Mouse (Mus musculus) embryonic facial prominence, embryonic 14.5 days (tissue): ENCODE results near the gene Pigr. TPM values are rescaled to one million over a fixed set of nuclear protein-coding genes. Genes with fewer than 3 reads are reported as not detected.

ENCODE experiments used
- ATAC-seq: fragments of 200-750 bp; cut with Nextera tagmentation; 2 replicates; pipeline ENCODE4 v1.8.0; 2017; ENCODE audit warnings: low read depth, moderate number of reproducible peaks, moderate TSS enrichment
- DNase-seq: peaks from one replicate; pipeline ENCODE4 v3.0.0-alpha.2; 2015; ENCODE audit warnings: low spot score
- H3K27ac ChIP-seq: fragments of 300-500 bp; sonication (generic); replicated peaks from 2 replicates; pipeline ENCODE4 v1.5.1; 2014; ENCODE audit warnings: low read depth, mild to moderate bottlenecking, low read length, moderate library complexity
- H3K27me3 ChIP-seq: fragments of 300-500 bp; sonication (generic); replicated peaks from 2 replicates; pipeline ENCODE4 v1.6.1; 2014; ENCODE audit warnings: low read length; ENCODE audit not compliant: control insufficient read depth, insufficient read depth
- H3K36me3 ChIP-seq: fragments of 300-500 bp; sonication (generic); 2 replicates; pipeline ENCODE4 v1.6.1; 2014; ENCODE audit warnings: low read length, mixed read lengths; ENCODE audit not compliant: control insufficient read depth, insufficient read depth
- H3K4me1 ChIP-seq: fragments of 300-500 bp; sonication (generic); 2 replicates; pipeline ENCODE4 v1.6.1; 2014; ENCODE audit warnings: antibody characterized with exemption, low read length; ENCODE audit not compliant: control insufficient read depth, insufficient read depth
- H3K4me2 ChIP-seq: fragments of 300-500 bp; sonication (generic); 2 replicates; pipeline ENCODE4 v1.6.1; 2014; ENCODE audit warnings: low read depth, mild to moderate bottlenecking, low read length, moderate library complexity, mixed read lengths
- H3K4me3 ChIP-seq: fragments of 300-500 bp; sonication (generic); 2 replicates; pipeline ENCODE4 v1.5.1; 2014; ENCODE audit warnings: low read depth, mild to moderate bottlenecking, low read length
- H3K9ac ChIP-seq: fragments of 300-500 bp; sonication (generic); 2 replicates; pipeline ENCODE4 v1.6.1; 2014; ENCODE audit warnings: low read depth, mild to moderate bottlenecking, low read length, moderate library complexity, mixed read lengths
- H3K9me3 ChIP-seq: fragments of 300-500 bp; sonication (generic); 2 replicates; pipeline ENCODE4 v1.6.1; 2016; ENCODE audit warnings: low read length; ENCODE audit not compliant: control insufficient read depth
- WGBS: fragments of 180-500 bp; shearing (Covaris S2); extraction: QIAGEN DNeasy Blood & Tissue Kit; methylation state at CpG from one replicate; pipeline ENCODE4 v1.1.7; 2014; 5-methylcytosine and 5-hydroxymethylcytosine counted together
- polyA plus RNA-seq: library from polyadenylated mRNA; unstranded; fragments of >200 nt; fragmentation: Nextera tagmentation; extraction: Ambion mirVana; gene quantifications from 2 replicates; pipeline ENCODE4 v1.2.1, GENCODE M21; 2014

Gene Pigr
- polyA plus RNA-seq, 1 experiment from 2014 or later = not detected

GRCm38 (mm10) chr1:130864238-130864637, 37.8 kb downstream of the Pigr start:
- Histone ChIP-seq H3K4me2 (no peak overlapping the region), H3K27ac (no peak overlapping the region), H3K9me3 (no peaks in the 10 kb centered on the region), H3K4me1 (no peaks in the 10 kb centered on the region), H3K9ac (no peak overlapping the region), H3K36me3 (no peaks in the 10 kb centered on the region), H3K4me3 (no peak overlapping the region), H3K27me3 (no peaks in the 10 kb centered on the region)
- ATAC-seq (no peak), DNase-seq (no peak)
- WGBS = 82% methylated on average over 4 of the region's 4 CpGs

- ATAC-seq (no peak), DNase-seq (no peak)
These were observed 38.3 kb downstream of the Pigr start for GRCm38 (mm10) chr1:130864741-130865140.

GRCm38 (mm10) chr1:130865541-130866221, 39.2 kb downstream of the Pigr start, which contains the start of gene Fcmr:
Gene Fcmr, plus strand, starts transcription at chr1:130865669.
- H3K4me2 ChIP-seq = no peak within 1 kb of the TSS
- no peak within 1 kb of the TSS for H3K4me3 ChIP-seq
- no peaks in the 10 kb centered on the region for H3K27me3 ChIP-seq
- no peaks in the 10 kb centered on the region for H3K4me1 ChIP-seq
- H3K9me3 ChIP-seq = no peaks in the 10 kb centered on the region
- no peaks in the 10 kb centered on the region for H3K36me3 ChIP-seq
- H3K9ac ChIP-seq = no peak within 1 kb of the TSS
- DNase-seq = no peak
- H3K27ac ChIP-seq = no peak within 1 kb of the TSS
- ATAC-seq = no peak
- 78% methylated on average over 7 of the region's 7 CpGs for WGBS

More at GRCm38 (mm10) chr1:130864741-130865140, 38.3 kb downstream of the Pigr start:
- Histone ChIP-seq H3K9me3 (no peaks in the 10 kb centered on the region), H3K36me3 (no peaks in the 10 kb centered on the region), H3K9ac (no peak overlapping the region), H3K4me1 (no peaks in the 10 kb centered on the region), H3K27me3 (no peaks in the 10 kb centered on the region), H3K4me3 (no peak overlapping the region), H3K4me2 (no peak overlapping the region), H3K27ac (no peak overlapping the region)
- 79% methylated on average over 5 of the region's 5 CpGs for WGBS

GRCm38 (mm10) chr1:130872912-130873311, 46.4 kb downstream of the Pigr start:
- H3K36me3 ChIP-seq = no peaks in the 10 kb centered on the region
- H3K27ac ChIP-seq = no peak overlapping the region
- ATAC-seq (no peak), DNase-seq (no peak)
- H3K4me2 ChIP-seq = no peak overlapping the region
- H3K4me1 ChIP-seq = no peaks in the 10 kb centered on the region
- no peak overlapping the region for H3K4me3 ChIP-seq
- WGBS = 96% methylated on average over 2 of the region's 2 CpGs
- H3K9me3 ChIP-seq = no peaks in the 10 kb centered on the region
- H3K27me3 ChIP-seq = peaks cover 8% of the 10 kb centered on the region
- no peak overlapping the region for H3K9ac ChIP-seq

GRCm38 (mm10) chr1:130875139-130875538, 48.7 kb downstream of the Pigr start:
- no peak overlapping the region for H3K4me2 ChIP-seq

GRCm38 (mm10) chr1:130875910-130876309, 49.4 kb downstream of the Pigr start:
- H3K4me3 ChIP-seq = no peak overlapping the region
- DNase-seq = no peak
- H3K27ac ChIP-seq = no peak overlapping the region
- 78% methylated on average over 3 of the region's 3 CpGs for WGBS
- no peak overlapping the region for H3K9ac ChIP-seq
- no peak overlapping the region for H3K4me2 ChIP-seq
- H3K4me1 ChIP-seq = no peaks in the 10 kb centered on the region
- peaks cover 26% of the 10 kb centered on the region for H3K27me3 ChIP-seq
- no peaks in the 10 kb centered on the region for H3K36me3 ChIP-seq
- ATAC-seq = no peak
- no peaks in the 10 kb centered on the region for H3K9me3 ChIP-seq

More at GRCm38 (mm10) chr1:130875139-130875538, 48.7 kb downstream of the Pigr start:
- WGBS = 50% methylated on average over 3 of the region's 3 CpGs
- no peaks in the 10 kb centered on the region for H3K4me1 ChIP-seq
- H3K27me3 ChIP-seq = peaks cover 26% of the 10 kb centered on the region
- H3K9ac ChIP-seq = no peak overlapping the region
- DNase-seq (peak; percentile 69), ATAC-seq (0 out of 2 replicates have a peak, but pooled peaks have one; percentile 44)
- no peak overlapping the region for H3K4me3 ChIP-seq
- H3K36me3 ChIP-seq = no peaks in the 10 kb centered on the region
- no peaks in the 10 kb centered on the region for H3K9me3 ChIP-seq
- no peak overlapping the region for H3K27ac ChIP-seq

GRCm38 (mm10) chr1:130876931-130877509, 50.5 kb downstream of the Pigr start:
- DNase-seq (peak; percentile 88), ATAC-seq (no peak)
- H3K27me3 ChIP-seq = peaks cover 26% of the 10 kb centered on the region
- no peak overlapping the region for H3K4me3 ChIP-seq
- no peak overlapping the region for H3K4me2 ChIP-seq
- H3K9me3 ChIP-seq = no peaks in the 10 kb centered on the region
- no peak overlapping the region for H3K9ac ChIP-seq
- no peaks in the 10 kb centered on the region for H3K4me1 ChIP-seq
- no peak overlapping the region for H3K27ac ChIP-seq
- no peaks in the 10 kb centered on the region for H3K36me3 ChIP-seq
- WGBS = 24% methylated on average over 3 of the region's 3 CpGs

GRCm38 (mm10) chr1:130877889-130878614, 51.6 kb downstream of the Pigr start:
- WGBS = 3% methylated on average over 35 of the region's 43 CpGs

More at GRCm38 (mm10) chr1:130877889-130878614, 51.6 kb downstream of the Pigr start:
- ATAC-seq (peak; percentile 64), DNase-seq (peak; percentile 24)
- Histone ChIP-seq H3K9me3 (no peaks in the 10 kb centered on the region), H3K36me3 (no peaks in the 10 kb centered on the region), H3K4me2 (peak overlapping the region; percentile 65), H3K27ac (no peak overlapping the region), H3K9ac (peak overlapping the region; percentile 55), H3K4me1 (no peaks in the 10 kb centered on the region), H3K4me3 (peak overlapping the region; percentile 40), H3K27me3 (peaks cover 26% of the 10 kb centered on the region)
